In the genomic region with DNA sequence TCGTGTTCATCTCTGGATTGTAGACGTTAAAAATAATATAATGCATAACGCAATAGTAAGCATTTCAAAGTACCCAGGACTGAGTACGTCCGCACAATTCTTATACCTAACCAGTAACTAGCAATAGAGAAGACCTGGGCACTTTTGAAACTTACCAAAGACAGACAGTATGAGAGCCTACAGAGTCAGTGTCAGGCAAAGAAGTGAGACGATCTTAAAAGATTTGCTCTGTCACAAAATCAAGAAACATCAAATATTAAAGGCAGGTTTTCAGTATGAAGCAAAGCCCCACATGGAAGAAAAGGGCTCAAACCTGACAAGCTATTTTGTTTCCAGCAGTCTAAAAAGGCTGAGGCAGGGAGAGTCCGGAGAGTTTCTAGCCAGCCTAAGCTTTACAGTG, we compare ENCODE assay signal across 8 mouse cellular contexts. TPM values are rescaled to one million over a fixed set of nuclear protein-coding genes. Genes with fewer than 3 reads are reported as not detected.
DNase-seq lines count a peak whose midpoint lies in the region; ATAC-seq and TF ChIP-seq lines count a peak whose summit lies in the region.

No protein-coding gene starts in this region.

- ATAC-seq in kidney, postnatal 0 days (replicated peaks; ENCODE audit: low FRiP score, low read depth) = no peak
- no peak for ATAC-seq in embryonic facial prominence, embryonic 13.5 days (ENCODE audit: insufficient number of reproducible peaks, insufficient read depth, low FRiP score, low TSS enrichment, low read depth)
- no peak for ATAC-seq in hindbrain, postnatal 0 days
- no peak for ATAC-seq in midbrain, embryonic 15.5 days (replicated peaks)

- no peak for TF ChIP-seq CTCF in kidney, postnatal 0 days (IDR thresholded peaks at IDR 0.05; ENCODE audit: low read depth)
- no peak for TF ChIP-seq CTCF in hindbrain, postnatal 0 days (IDR thresholded peaks at IDR 0.05; ENCODE audit: low read depth)

- peaks cover 15% of the 10 kb centered on the region for H3K4me1 ChIP-seq in kidney, postnatal 0 days (replicated peaks; ENCODE audit: insufficient read depth, low read length)
- peaks cover 33% of the 10 kb centered on the region for H3K4me1 ChIP-seq in embryonic facial prominence, embryonic 13.5 days
- H3K4me1 ChIP-seq in hindbrain, postnatal 0 days (ENCODE audit: insufficient read depth, low read length) = peaks cover 13% of the 10 kb centered on the region; the same call in 1 of the 2 replicates
- H3K4me1 ChIP-seq in midbrain, embryonic 15.5 days = peaks cover 43% of the 10 kb centered on the region

- H3K9ac ChIP-seq in kidney, postnatal 0 days (ENCODE audit: low read depth, low read length) = no peak overlapping the region
- no peak overlapping the region; the same call in 1 of the 2 replicates for H3K9ac ChIP-seq in embryonic facial prominence, embryonic 13.5 days
- no peak overlapping the region for H3K9ac ChIP-seq in hindbrain, postnatal 0 days (replicated peaks; ENCODE audit: low read length)
- peak overlapping the region; percentile 88; the same call in 1 of the 2 replicates for H3K9ac ChIP-seq in midbrain, embryonic 15.5 days

- WGBS in kidney, postnatal 0 days = 24% methylated on average over 7 of the region's 7 CpGs
- 12% methylated on average over 7 of the region's 7 CpGs for WGBS in embryonic facial prominence, embryonic 13.5 days
- 17% methylated on average over 7 of the region's 7 CpGs for WGBS in hindbrain, postnatal 0 days
- WGBS in midbrain, embryonic 15.5 days = 11% methylated on average over 7 of the region's 7 CpGs

- H3K4me3 ChIP-seq in kidney, postnatal 0 days (replicated peaks; ENCODE audit: low read depth, low read length) = peak overlapping the region; percentile 99
- peak overlapping the region; percentile 100 for H3K4me3 ChIP-seq in embryonic facial prominence, embryonic 13.5 days
- peak overlapping the region; percentile 4; the same call in 1 of the 2 replicates for H3K4me3 ChIP-seq in hindbrain, postnatal 0 days (ENCODE audit: low read length)
- H3K4me3 ChIP-seq in midbrain, embryonic 15.5 days = peak overlapping the region; percentile 81

- H3K9me3 ChIP-seq in kidney, postnatal 0 days (replicated peaks; ENCODE audit: low read length) = no peaks in the 10 kb centered on the region
- H3K9me3 ChIP-seq in embryonic facial prominence, embryonic 13.5 days = no peaks in the 10 kb centered on the region
- H3K9me3 ChIP-seq in hindbrain, postnatal 0 days (ENCODE audit: low read length) = no peaks in the 10 kb centered on the region
- H3K9me3 ChIP-seq in midbrain, embryonic 15.5 days = no peaks in the 10 kb centered on the region

- no peak overlapping the region for H3K27ac ChIP-seq in kidney, postnatal 0 days
- peak overlapping the region; percentile 22; the same call in 1 of the 2 replicates for H3K27ac ChIP-seq in embryonic facial prominence, embryonic 13.5 days
- H3K27ac ChIP-seq in hindbrain, postnatal 0 days = no peak overlapping the region
- H3K27ac ChIP-seq in midbrain, embryonic 15.5 days = no peak overlapping the region

- H3K4me2 ChIP-seq in kidney, postnatal 0 days (ENCODE audit: low read length) = peak overlapping the region; percentile 82
- peak overlapping the region; percentile 74 for H3K4me2 ChIP-seq in embryonic facial prominence, embryonic 13.5 days
- H3K4me2 ChIP-seq in hindbrain, postnatal 0 days (ENCODE audit: low read depth, low read length) = peak overlapping the region; percentile 88
- H3K4me2 ChIP-seq in midbrain, embryonic 15.5 days = peak overlapping the region; percentile 63

- H3K36me3 ChIP-seq in kidney, postnatal 0 days (ENCODE audit: insufficient read depth, low read length) = no peaks in the 10 kb centered on the region
- H3K36me3 ChIP-seq in embryonic facial prominence, embryonic 13.5 days = no peaks in the 10 kb centered on the region
- H3K36me3 ChIP-seq in hindbrain, postnatal 0 days (ENCODE audit: insufficient read depth, low read length) = no peaks in the 10 kb centered on the region
- no peaks in the 10 kb centered on the region for H3K36me3 ChIP-seq in midbrain, embryonic 15.5 days (replicated peaks)

- no peaks in the 10 kb centered on the region for H3K27me3 ChIP-seq in kidney, postnatal 0 days (ENCODE audit: insufficient read depth, low read length)
- no peaks in the 10 kb centered on the region for H3K27me3 ChIP-seq in embryonic facial prominence, embryonic 13.5 days
- H3K27me3 ChIP-seq in hindbrain, postnatal 0 days (ENCODE audit: insufficient read depth, low read length) = no peaks in the 10 kb centered on the region
- H3K27me3 ChIP-seq in midbrain, embryonic 15.5 days (replicated peaks) = peaks cover 10% of the 10 kb centered on the region; the same call in 1 of the 2 replicates

- no peak for DNase-seq in kidney, postnatal 0 days (ENCODE audit: low spot score)
- no peak for DNase-seq in kidney, adult 9 months
- no peak for DNase-seq in hindbrain, postnatal 0 days (ENCODE audit: low spot score)
- no peak for DNase-seq in right cerebral cortex, postnatal 10 days (ENCODE audit: low spot score in 2 of 2)
- no peak for DNase-seq in natural killer cell, adult 2 months (ENCODE audit: low spot score in 2 of 2)
- DNase-seq in gastrocnemius, adult 8-10 months (ENCODE audit: low spot score in 2 of 2) = no peak

RNA-seq across cellular contexts. Expression of gene Frs2, which starts 0.9 kb away (rescaled TPM):
- 17.8 and 18.5 TPM in 2 replicates for polyA plus RNA-seq in kidney, postnatal 0 days (2015; fragmentation: Nextera tagmentation; extraction: Ambion mirVana)
- 20.8 and 25.8 TPM in 2 replicates for polyA plus RNA-seq in embryonic facial prominence, embryonic 13.5 days (2015; fragmentation: Nextera tagmentation; extraction: Ambion mirVana)
- 18.9 and 19.3 TPM in 2 replicates for total RNA-seq in hindbrain, postnatal 0 days (2014; rRNA removed)
- polyA plus RNA-seq in hindbrain, postnatal 0 days (2015; fragmentation: Nextera tagmentation; extraction: Ambion mirVana) = 19.1 and 19.4 TPM in 2 replicates
- 21.0 and 22.0 TPM in 2 replicates for polyA plus RNA-seq in midbrain, embryonic 15.5 days (2015; fragmentation: Nextera tagmentation; extraction: Ambion mirVana)
- total RNA-seq in gastrocnemius, adult 8-10 months (2022) = 10 to 100 TPM in 1 of 4 experiments, 1 to 10 TPM in 3; 8.9 to 10.1 (median 9.4) TPM

Comparison
In these comparisons a context has a peak if more than half of its experiments do, and no peak if none do; other contexts are left out.
1. H3K4me3 ChIP-seq: peak in every context shown above with its lines; median percentile 100 in embryonic facial prominence, embryonic 13.5 days; 99 in kidney, postnatal 0 days; 81 in midbrain, embryonic 15.5 days; 4 in hindbrain, postnatal 0 days.